8 mouse cellular contexts compared by ENCODE assay signal in the genomic region with DNA sequence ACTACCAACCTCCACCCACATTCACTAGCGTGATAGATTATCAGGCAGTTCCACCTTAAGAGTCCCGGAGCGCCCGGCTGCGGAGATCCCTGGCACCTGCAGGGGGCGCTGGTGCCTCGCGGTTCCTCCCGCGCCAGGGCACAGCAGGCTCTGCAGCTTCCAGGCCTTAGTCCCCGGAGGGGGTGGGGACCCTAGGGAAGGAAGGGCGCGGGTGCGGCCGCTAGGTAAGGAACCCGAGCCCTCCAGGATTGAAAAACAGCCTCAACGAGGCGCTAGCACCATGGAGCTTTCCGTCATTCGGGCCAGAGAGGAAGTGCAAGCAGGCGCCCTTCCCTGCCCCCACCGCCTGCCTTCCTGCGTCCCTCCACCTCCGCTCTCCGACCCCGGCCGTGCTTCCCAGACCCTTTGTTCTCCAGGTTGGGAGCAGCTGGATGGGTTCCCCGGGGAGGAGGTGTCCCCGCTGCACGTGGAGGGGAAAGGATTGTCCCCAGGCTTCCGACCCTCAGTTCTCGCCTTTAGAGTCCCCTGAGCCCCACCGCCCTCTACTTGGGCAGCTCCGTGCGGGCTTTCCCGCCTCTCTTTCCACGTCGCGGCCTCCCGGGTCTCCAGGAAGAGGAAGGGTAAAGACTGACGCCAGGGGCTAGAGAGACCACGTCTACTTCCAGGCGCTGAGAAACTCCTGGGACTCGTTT. TPM values are rescaled to one million over a fixed set of nuclear protein-coding genes. Genes with fewer than 3 reads are reported as not detected.
DNase-seq lines count a peak whose midpoint lies in the region; ATAC-seq and TF ChIP-seq lines count a peak whose summit lies in the region.

No protein-coding gene starts in this region.

- peak overlapping the region; percentile 34; the same call in 1 of the 2 replicates for H3K27ac ChIP-seq in bone marrow, adult 2 months (ENCODE audit: control insufficient read depth, insufficient read depth, low read depth, low read length, poor library complexity)
- peak overlapping the region; percentile 96 for H3K27ac ChIP-seq in embryonic facial prominence, embryonic 15.5 days (replicated peaks)
- peak overlapping the region; percentile 98 for H3K27ac ChIP-seq in heart, embryonic 10.5 days
- peak overlapping the region; percentile 99 for H3K27ac ChIP-seq in kidney, embryonic 15.5 days

- H3K36me3 ChIP-seq in embryonic facial prominence, embryonic 15.5 days, result no peaks in the 10 kb centered on the region
- H3K36me3 ChIP-seq in heart, embryonic 10.5 days, result no peaks in the 10 kb centered on the region
- H3K36me3 ChIP-seq in kidney, embryonic 15.5 days, result no peaks in the 10 kb centered on the region

- no peaks in the 10 kb centered on the region for H3K9me3 ChIP-seq in embryonic facial prominence, embryonic 15.5 days (replicated peaks)
- no peaks in the 10 kb centered on the region for H3K9me3 ChIP-seq in heart, embryonic 10.5 days
- no peaks in the 10 kb centered on the region for H3K9me3 ChIP-seq in kidney, embryonic 15.5 days (replicated peaks)

- peak overlapping the region; percentile 77 for H3K4me3 ChIP-seq in bone marrow, adult 2 months (replicated peaks; ENCODE audit: control insufficient read depth, low read depth, low read length)
- peak overlapping the region; percentile 68 for H3K4me3 ChIP-seq in embryonic facial prominence, embryonic 15.5 days (replicated peaks)
- H3K4me3 ChIP-seq in heart, embryonic 10.5 days, result peak overlapping the region; percentile 72
- H3K4me3 ChIP-seq in kidney, embryonic 15.5 days (replicated peaks), result peak overlapping the region; percentile 67

- peak overlapping the region; percentile 76 for H3K9ac ChIP-seq in embryonic facial prominence, embryonic 15.5 days
- H3K9ac ChIP-seq in kidney, embryonic 15.5 days, result peak overlapping the region; percentile 82

- peak; percentile 89 for ATAC-seq in embryonic facial prominence, embryonic 15.5 days (ENCODE audit: insufficient number of reproducible peaks, low FRiP score, low TSS enrichment, low read depth)
- peak; percentile 92 for ATAC-seq in kidney, embryonic 15.5 days (replicated peaks; ENCODE audit: low FRiP score)
- peak; percentile 77 for ATAC-seq in monocyte, adult 5-6 weeks (replicated peaks; ENCODE audit: insufficient number of reproducible peaks, low FRiP score, low TSS enrichment, poor library complexity, severe bottlenecking)

- TF ChIP-seq POLR2A in bone marrow, adult 2 months (IDR thresholded peaks at IDR 0.05; ENCODE audit: borderline replicate concordance, control insufficient read depth, low read depth, low read length), result peak; percentile 19; the same call in 1 of the 2 replicates

- H3K4me1 ChIP-seq in bone marrow, adult 2 months (ENCODE audit: control insufficient read depth, insufficient read depth, low read length), result peaks cover 2% of the 10 kb centered on the region; the same call in 1 of the 2 replicates
- H3K4me1 ChIP-seq in embryonic facial prominence, embryonic 15.5 days, result peaks cover 34% of the 10 kb centered on the region
- peaks cover 36% of the 10 kb centered on the region for H3K4me1 ChIP-seq in heart, embryonic 10.5 days
- peaks cover 42% of the 10 kb centered on the region for H3K4me1 ChIP-seq in kidney, embryonic 15.5 days

- DNase-seq in 416B (ENCODE audit: low read depth) (peak; percentile 98), liver (peak; percentile 91)
- peak; percentile 98 for DNase-seq in heart, embryonic 10.5 days (ENCODE audit: low spot score)
- peak; percentile 87 to 97 for DNase-seq in spleen, postnatal 4 days (ENCODE audit: low spot score in 2 of 2)

- peak; percentile 82 for TF ChIP-seq CTCF in bone marrow, adult 2 months (IDR thresholded peaks at IDR 0.05; ENCODE audit: control insufficient read depth, insufficient read depth, low read length)

- WGBS in bone marrow, adult 2 months, result under 1% methylated on average over 44 of the region's 44 CpGs
- WGBS in embryonic facial prominence, embryonic 15.5 days, result 0% methylated on average over 44 of the region's 44 CpGs
- WGBS in heart, embryonic 10.5 days, result under 1% methylated on average over 44 of the region's 44 CpGs
- WGBS in kidney, embryonic 15.5 days, result under 1% methylated on average over 40 of the region's 44 CpGs

- H3K4me2 ChIP-seq in embryonic facial prominence, embryonic 15.5 days (replicated peaks), result peak overlapping the region; percentile 99
- H3K4me2 ChIP-seq in kidney, embryonic 15.5 days, result peak overlapping the region; percentile 95

- H3K27me3 ChIP-seq in embryonic facial prominence, embryonic 15.5 days, result no peaks in the 10 kb centered on the region
- H3K27me3 ChIP-seq in heart, embryonic 10.5 days (ENCODE audit: insufficient read depth, poor library complexity, severe bottlenecking), result no peaks in the 10 kb centered on the region
- H3K27me3 ChIP-seq in kidney, embryonic 15.5 days, result no peaks in the 10 kb centered on the region

RNA-seq across cellular contexts. Expression of gene A930004D18Rik, which starts 9.9 kb away (rescaled TPM):
- polyA plus RNA-seq in bone marrow, adult 2 months (2011; ENCODE audit: insufficient read depth, insufficient read length, low replicate concordance, missing spikeins), result not detected in 2 replicates
- polyA plus RNA-seq in embryonic facial prominence, embryonic 15.5 days (2015; fragmentation: Nextera tagmentation; extraction: Ambion mirVana), result 13.7 and 13.9 TPM in 2 replicates
- polyA plus RNA-seq in heart, embryonic 10.5 days (2016; fragmentation: Nextera tagmentation; extraction: Ambion mirVana), result 14.5 and 14.9 TPM in 2 replicates
- 12.0 and 15.1 TPM in 2 replicates for polyA plus RNA-seq in kidney, embryonic 15.5 days (2015; fragmentation: Nextera tagmentation; extraction: Ambion mirVana)
- total RNA-seq in monocyte, adult 5-6 weeks (2017), result 0.21 to 0.87 TPM (median 0.29 TPM) in 3 replicates

RNA-seq across cellular contexts. Expression of gene Skida1, which starts 21.3 kb away (rescaled TPM):
- 0.22 and 1.4 TPM in 2 replicates for polyA plus RNA-seq in bone marrow, adult 2 months (2011; ENCODE audit: insufficient read depth, insufficient read length, low replicate concordance, missing spikeins)
- 5.7 and 6.1 TPM in 2 replicates for polyA plus RNA-seq in embryonic facial prominence, embryonic 15.5 days (2015; fragmentation: Nextera tagmentation; extraction: Ambion mirVana)
- polyA plus RNA-seq in heart, embryonic 10.5 days (2016; fragmentation: Nextera tagmentation; extraction: Ambion mirVana), result 6.7 and 9.4 TPM in 2 replicates
- 10.3 and 11.8 TPM in 2 replicates for polyA plus RNA-seq in kidney, embryonic 15.5 days (2015; fragmentation: Nextera tagmentation; extraction: Ambion mirVana)
- total RNA-seq in monocyte, adult 5-6 weeks (2017), result 0.19 to 0.43 TPM in 2 of 3 replicates, not detected in the other

RNA-seq across cellular contexts. Expression of gene Mllt10, which starts 27.4 kb away (rescaled TPM):
- polyA plus RNA-seq in bone marrow, adult 2 months (2011; ENCODE audit: insufficient read depth, insufficient read length, low replicate concordance, missing spikeins), result 34.1 and 49.4 TPM in 2 replicates
- 65.5 and 70.1 TPM in 2 replicates for polyA plus RNA-seq in embryonic facial prominence, embryonic 15.5 days (2015; fragmentation: Nextera tagmentation; extraction: Ambion mirVana)
- polyA plus RNA-seq in heart, embryonic 10.5 days (2016; fragmentation: Nextera tagmentation; extraction: Ambion mirVana), result 39.8 and 54.8 TPM in 2 replicates
- polyA plus RNA-seq in kidney, embryonic 15.5 days (2015; fragmentation: Nextera tagmentation; extraction: Ambion mirVana), result 72.9 and 73.1 TPM in 2 replicates
- total RNA-seq in monocyte, adult 5-6 weeks (2017), result 36.1 to 69.5 TPM (median 67.5 TPM) in 3 replicates

RNA-seq across cellular contexts. Expression of gene H2al2a, which starts 30.8 kb away (rescaled TPM):
- not detected in 2 replicates for polyA plus RNA-seq in bone marrow, adult 2 months (2011; ENCODE audit: insufficient read depth, insufficient read length, low replicate concordance, missing spikeins)
- polyA plus RNA-seq in embryonic facial prominence, embryonic 15.5 days (2015; fragmentation: Nextera tagmentation; extraction: Ambion mirVana), result not detected in 2 replicates
- not detected in 2 replicates for polyA plus RNA-seq in heart, embryonic 10.5 days (2016; fragmentation: Nextera tagmentation; extraction: Ambion mirVana)
- not detected in 2 replicates for polyA plus RNA-seq in kidney, embryonic 15.5 days (2015; fragmentation: Nextera tagmentation; extraction: Ambion mirVana)
- total RNA-seq in monocyte, adult 5-6 weeks (2017), result 0.95 TPM in 1 of 3 replicates, not detected in the others

Comparison
In these comparisons a context has a peak if more than half of its experiments do, and no peak if none do; other contexts are left out.
1. Peak in every context shown above with its lines: DNase-seq, ATAC-seq, H3K4me3 ChIP-seq and H3K27ac ChIP-seq.
2. H3K27ac ChIP-seq: peak in every context shown above with its lines; median percentile 99 in kidney, embryonic 15.5 days; 98 in heart, embryonic 10.5 days; 96 in embryonic facial prominence, embryonic 15.5 days; 34 in bone marrow, adult 2 months.
3. RNA of gene A930004D18Rik, which starts 9.9 kb away (polyA plus RNA-seq): 12.0 to 15.1 TPM in kidney, embryonic 15.5 days, 14.5 to 14.9 TPM in heart, embryonic 10.5 days and 13.7 to 13.9 TPM in embryonic facial prominence, embryonic 15.5 days; not detected in bone marrow, adult 2 months; every median in the first group is over 10 times any median in the second.